Mouse (Mus musculus) intestine, postnatal 0 days (tissue): ENCODE results near the gene Ankrd33b. TPM values are rescaled to one million over a fixed set of nuclear protein-coding genes. Genes with fewer than 3 reads are reported as not detected.

Source experiments
- ATAC-seq: fragments of 200-750 bp; cut with Nextera tagmentation; 2 replicates; pipeline ENCODE4 v1.8.0; 2017; ENCODE audit warnings: mild to moderate bottlenecking, moderate TSS enrichment, moderate library complexity
- H3K27ac ChIP-seq: fragments of 300-500 bp; sonication (generic); 2 replicates; pipeline ENCODE4 v1.5.1; 2014; ENCODE audit warnings: mild to moderate bottlenecking, low read depth, low read length, moderate library complexity
- H3K27me3 ChIP-seq: fragments of 300-500 bp; sonication (generic); replicated peaks from 2 replicates; pipeline ENCODE4 v1.6.1; 2014; ENCODE audit warnings: low read length, mixed read lengths; ENCODE audit not compliant: control insufficient read depth, insufficient read depth
- H3K36me3 ChIP-seq: fragments of 300-500 bp; sonication (generic); 2 replicates; pipeline ENCODE4 v1.6.1; 2014; ENCODE audit warnings: mild to moderate bottlenecking, moderate library complexity; ENCODE audit not compliant: control insufficient read depth, insufficient read depth
- H3K4me1 ChIP-seq: fragments of 300-500 bp; sonication (generic); replicated peaks from 2 replicates; pipeline ENCODE4 v1.6.1; 2014; ENCODE audit warnings: antibody characterized with exemption, low read length, mixed read lengths; ENCODE audit not compliant: control insufficient read depth, insufficient read depth
- H3K4me2 ChIP-seq: fragments of 300-500 bp; sonication (generic); replicated peaks from 2 replicates; pipeline ENCODE4 v1.6.1; 2014; ENCODE audit warnings: low read depth, mild to moderate bottlenecking, moderate library complexity
- H3K4me3 ChIP-seq: fragments of 300-500 bp; sonication (generic); 2 replicates; pipeline ENCODE4 v1.5.1; 2014; ENCODE audit warnings: low read depth, low read length
- H3K9ac ChIP-seq: fragments of 300-500 bp; sonication (generic); 2 replicates; pipeline ENCODE4 v1.6.1; 2014; ENCODE audit warnings: mild to moderate bottlenecking, low read depth, low read length
- H3K9me3 ChIP-seq: fragments of 300-500 bp; sonication (generic); 2 replicates; pipeline ENCODE4 v1.6.1; 2016; ENCODE audit warnings: mixed run types; ENCODE audit not compliant: control insufficient read depth
- CTCF ChIP-seq: sonication (generic); IDR thresholded peaks from 2 replicates; pipeline ENCODE4 v1.5.1; 2016; ENCODE audit warnings: low read depth, mild to moderate bottlenecking, control low read depth, antibody characterized with exemption, moderate library complexity
- WGBS: fragments of 180-500 bp; shearing (Covaris S2); extraction: QIAGEN DNeasy Blood & Tissue Kit; methylation state at CpG from one replicate; pipeline ENCODE4 v1.1.7; 2014; 5-methylcytosine and 5-hydroxymethylcytosine counted together
- polyA plus RNA-seq: library from polyadenylated mRNA; unstranded; fragments of >200 nt; fragmentation: Nextera tagmentation; extraction: Ambion mirVana; gene quantifications from 2 replicates; pipeline ENCODE4 v1.2.1, GENCODE M21; 2015

The Ankrd33b gene
- polyA plus RNA-seq, 1 experiment from 2014 or later, result 0.29 TPM

GRCm38 (mm10) chr15:31407490-31407889, 40.0 kb upstream of the Ankrd33b start:
- no peak for TF ChIP-seq CTCF
- Histone ChIP-seq H3K9me3 (no peaks in the 10 kb centered on the region), H3K27ac (no peak overlapping the region), H3K9ac (no peak overlapping the region), H3K4me3 (no peak overlapping the region), H3K27me3 (no peaks in the 10 kb centered on the region), H3K4me2 (no peak overlapping the region), H3K36me3 (no peaks in the 10 kb centered on the region), H3K4me1 (no peaks in the 10 kb centered on the region)
- 36% methylated on average over 4 of the region's 4 CpGs for WGBS
- ATAC-seq, result peak; percentile 88

- no peaks in the 10 kb centered on the region for H3K36me3 ChIP-seq
- no peaks in the 10 kb centered on the region for H3K27me3 ChIP-seq
- no peak for ATAC-seq
- no peak overlapping the region for H3K4me2 ChIP-seq
- H3K9me3 ChIP-seq, result no peaks in the 10 kb centered on the region
- 0 out of 2 replicates have a peak overlapping the region, but pooled peaks have one; percentile 3 for H3K27ac ChIP-seq
- WGBS, result 69% methylated on average over 5 of the region's 5 CpGs
- no peaks in the 10 kb centered on the region for H3K4me1 ChIP-seq
- no peak overlapping the region for H3K9ac ChIP-seq
- H3K4me3 ChIP-seq, result no peak overlapping the region
- TF ChIP-seq CTCF, result no peak
Measured at GRCm38 (mm10) chr15:31406881-31407280, 39.4 kb upstream of the Ankrd33b start.

DNA sequence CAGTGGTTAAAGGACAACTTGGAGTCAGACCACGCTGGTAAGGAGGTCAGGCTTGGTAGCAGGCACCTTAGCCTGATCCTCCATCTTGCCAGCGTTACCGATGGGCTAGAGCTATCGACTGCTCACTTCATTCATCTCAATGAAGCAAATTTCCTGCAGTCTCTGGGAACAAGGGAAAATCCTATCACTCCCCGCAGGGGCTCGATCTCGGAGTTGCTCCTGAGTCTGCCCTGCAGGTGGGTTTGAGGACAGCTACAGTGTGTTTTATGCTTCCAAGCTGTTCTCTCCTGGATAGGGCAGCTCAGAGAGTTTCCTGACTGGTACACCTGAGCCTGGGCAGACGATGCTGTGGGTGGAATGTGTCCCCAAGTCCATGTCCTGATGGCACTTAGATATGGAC, 36.8 kb upstream of the Ankrd33b start:
- H3K4me2 ChIP-seq, result no peak overlapping the region
- TF ChIP-seq CTCF, result no peak
- no peak overlapping the region for H3K27ac ChIP-seq
- H3K27me3 ChIP-seq, result no peaks in the 10 kb centered on the region
- H3K9ac ChIP-seq, result no peak overlapping the region
- no peaks in the 10 kb centered on the region for H3K9me3 ChIP-seq
- no peaks in the 10 kb centered on the region for H3K4me1 ChIP-seq
- no peaks in the 10 kb centered on the region for H3K36me3 ChIP-seq
- no peak overlapping the region for H3K4me3 ChIP-seq
- WGBS, result 88% methylated on average over 8 of the region's 8 CpGs
- no peak for ATAC-seq

DNA sequence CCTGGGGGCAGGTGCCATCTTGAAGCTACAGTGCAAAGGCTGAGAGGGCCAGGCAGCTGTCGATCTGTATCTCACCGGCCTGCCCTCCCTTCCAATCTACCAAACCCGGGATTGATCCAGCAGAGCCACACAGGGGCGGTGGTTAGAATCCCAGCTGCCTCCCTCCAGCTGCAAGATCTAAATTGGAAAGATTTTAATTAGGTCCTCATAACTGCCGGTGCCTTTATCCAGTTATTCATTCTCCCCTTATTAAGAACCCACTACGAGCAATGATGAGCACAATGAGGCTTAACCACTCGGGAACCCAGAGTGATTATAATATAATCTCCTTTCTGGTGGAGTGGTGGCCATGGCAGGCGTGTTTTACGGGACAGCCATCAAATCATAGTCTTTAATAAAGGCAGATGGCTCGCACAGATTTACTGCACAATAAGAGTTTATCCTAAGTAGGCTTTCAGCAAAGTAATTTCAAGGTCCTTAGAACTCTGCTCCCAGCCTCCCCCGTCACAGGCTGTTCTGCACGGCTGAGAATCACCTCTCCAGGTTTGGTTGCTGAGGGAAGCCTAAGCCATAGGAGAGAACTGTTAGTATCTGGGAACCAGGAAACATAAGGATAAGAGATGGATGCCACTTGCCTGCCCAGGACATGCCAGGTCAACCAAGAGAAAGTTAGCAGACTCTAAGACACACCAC, 34.8 kb upstream of the Ankrd33b start:
- H3K27me3 ChIP-seq, result no peaks in the 10 kb centered on the region
- no peak for ATAC-seq
- H3K4me1 ChIP-seq, result no peaks in the 10 kb centered on the region
- H3K9me3 ChIP-seq, result no peaks in the 10 kb centered on the region
- H3K27ac ChIP-seq, result no peak overlapping the region
- no peak overlapping the region for H3K9ac ChIP-seq
- TF ChIP-seq CTCF, result no peak
- no peak overlapping the region for H3K4me2 ChIP-seq
- no peak overlapping the region for H3K4me3 ChIP-seq
- WGBS, result 83% methylated on average over 12 of the region's 12 CpGs
- no peaks in the 10 kb centered on the region for H3K36me3 ChIP-seq

GRCm38 (mm10) chr15:31400974-31401373, 33.4 kb upstream of the Ankrd33b start:
- Histone ChIP-seq H3K4me2 (no peak overlapping the region), H3K4me3 (no peak overlapping the region), H3K4me1 (no peaks in the 10 kb centered on the region), H3K27ac (no peak overlapping the region), H3K9me3 (no peaks in the 10 kb centered on the region), H3K9ac (no peak overlapping the region), H3K36me3 (no peaks in the 10 kb centered on the region), H3K27me3 (no peaks in the 10 kb centered on the region)
- WGBS, result 39% methylated on average over 3 of the region's 3 CpGs
- TF ChIP-seq CTCF, result no peak
- ATAC-seq, result no peak

GRCm38 (mm10) chr15:31398769-31399168, 31.2 kb upstream of the Ankrd33b start:
- H3K4me2 ChIP-seq, result no peak overlapping the region
- H3K9me3 ChIP-seq, result no peaks in the 10 kb centered on the region
- no peak overlapping the region for H3K27ac ChIP-seq
- WGBS, result 95% methylated on average over 13 of the region's 13 CpGs
- H3K27me3 ChIP-seq, result no peaks in the 10 kb centered on the region
- no peak for TF ChIP-seq CTCF
- no peaks in the 10 kb centered on the region for H3K4me1 ChIP-seq
- H3K4me3 ChIP-seq, result no peak overlapping the region
- no peak for ATAC-seq
- H3K36me3 ChIP-seq, result no peaks in the 10 kb centered on the region
- no peak overlapping the region for H3K9ac ChIP-seq
